Mouse (Mus musculus) embryonic fibroblast, embryonic 13.5 days (primary cell): Measurements from ENCODE around the gene Kalrn.

Experiments
- CTCF ChIP-seq: IDR thresholded peaks from 2 replicates; pipeline ENCODE4 v1.5.1; 2011; ENCODE audit warnings: mild to moderate bottlenecking, control low read depth, low read length, moderate library complexity, borderline replicate concordance; ENCODE audit not compliant: insufficient read depth
- POLR2A ChIP-seq: IDR thresholded peaks from 2 replicates; pipeline ENCODE4 v1.6.1; 2011; ENCODE audit warnings: low read depth, mild to moderate bottlenecking, control low read depth, low read length, moderate library complexity

DNA sequence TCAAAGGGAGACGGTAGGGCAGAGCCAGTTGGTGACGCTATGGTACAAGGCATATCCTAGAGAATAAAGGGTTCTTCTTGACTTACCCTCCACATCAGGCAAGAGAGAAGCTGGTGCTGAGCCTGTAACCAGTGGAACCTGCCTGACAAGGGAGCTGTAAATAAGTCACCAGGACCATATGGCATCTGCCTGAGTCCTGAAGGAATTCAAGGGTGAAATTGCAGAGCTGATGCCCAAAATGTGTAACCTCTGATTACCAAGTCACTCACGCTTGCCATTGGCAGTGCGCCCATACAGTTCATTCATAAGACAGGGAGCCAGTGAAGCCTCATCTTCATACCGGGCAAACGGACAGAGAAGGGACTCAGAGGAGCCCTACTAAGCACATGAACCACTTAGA, 37.0 kb downstream of the Kalrn start:
- no peak for TF ChIP-seq CTCF
- no peak for TF ChIP-seq POLR2A
